23 mouse cellular contexts compared by ENCODE assay signal in genomic region chr1:185350611-185351010, GRCm38 (mm10). TPM values are rescaled to one million over a fixed set of nuclear protein-coding genes. Genes with fewer than 3 reads are reported as not detected.
DNase-seq lines count a peak whose midpoint lies in the region; ATAC-seq and TF ChIP-seq lines count a peak whose summit lies in the region.
"Had no signal": no experiment of that assay in that cellular context is flagged by ENCODE, and none has a peak within 500 bp of the region (broad histone marks: within the 10 kb centered on the region; RNA-seq: fewer than 3 reads in every experiment).

No protein-coding gene starts in this region.

- no peak overlapping the region for H3K4me3 ChIP-seq in heart, embryonic 10.5 days
- H3K4me3 ChIP-seq in heart, embryonic 11.5 days (ENCODE audit: low read depth, low read length): no peak overlapping the region
- H3K4me3 ChIP-seq in midbrain, embryonic 11.5 days (ENCODE audit: low read depth, low read length): no peak overlapping the region
- no peak overlapping the region for H3K4me3 ChIP-seq in midbrain, embryonic 16.5 days (ENCODE audit: low read depth, low read length)
- no peak overlapping the region for H3K4me3 ChIP-seq in bone marrow macrophage, adult 2 months (ENCODE audit: insufficient read depth, low read length)

- no peaks in the 10 kb centered on the region for H3K27me3 ChIP-seq in heart, embryonic 10.5 days (ENCODE audit: insufficient read depth, poor library complexity, severe bottlenecking)
- no peaks in the 10 kb centered on the region for H3K27me3 ChIP-seq in heart, embryonic 11.5 days (ENCODE audit: control insufficient read depth, insufficient read depth, low read length)
- H3K27me3 ChIP-seq in midbrain, embryonic 11.5 days (ENCODE audit: control insufficient read depth, insufficient read depth, low read length): no peaks in the 10 kb centered on the region
- H3K27me3 ChIP-seq in midbrain, embryonic 16.5 days (ENCODE audit: control insufficient read depth, insufficient read depth, low read depth, low read length): no peaks in the 10 kb centered on the region
- H3K27me3 ChIP-seq: CH12.LX, Patski had no signal

- no peaks in the 10 kb centered on the region for H3K9me3 ChIP-seq in heart, embryonic 10.5 days
- no peaks in the 10 kb centered on the region for H3K9me3 ChIP-seq in heart, embryonic 11.5 days (replicated peaks; ENCODE audit: control insufficient read depth, low read length)
- H3K9me3 ChIP-seq in midbrain, embryonic 11.5 days (ENCODE audit: control insufficient read depth, low read length): no peaks in the 10 kb centered on the region
- no peaks in the 10 kb centered on the region for H3K9me3 ChIP-seq in midbrain, embryonic 16.5 days (replicated peaks; ENCODE audit: control insufficient read depth, low read length, poor library complexity, severe bottlenecking)
- H3K9me3 ChIP-seq: G1E had no signal

- peaks cover 88% of the 10 kb centered on the region for H3K36me3 ChIP-seq in heart, embryonic 10.5 days
- H3K36me3 ChIP-seq in heart, embryonic 11.5 days (ENCODE audit: control insufficient read depth, insufficient read depth, low read length): peaks cover 13% of the 10 kb centered on the region
- H3K36me3 ChIP-seq in midbrain, embryonic 11.5 days (ENCODE audit: control insufficient read depth, insufficient read depth, low read length): peaks cover 17% of the 10 kb centered on the region
- peaks cover 26% of the 10 kb centered on the region for H3K36me3 ChIP-seq in midbrain, embryonic 16.5 days (ENCODE audit: control insufficient read depth, insufficient read depth, low read length)

- TF ChIP-seq CTCF in bone marrow macrophage, adult 2 months (IDR thresholded peaks at IDR 0.05; ENCODE audit: low read depth, low read length): no peak

- WGBS in heart, embryonic 10.5 days: 88% methylated on average over 4 of the region's 4 CpGs
- 93% methylated on average over 4 of the region's 4 CpGs for WGBS in heart, embryonic 11.5 days (ENCODE audit: insufficient replicate concordance)
- 93% methylated on average over 4 of the region's 4 CpGs for WGBS in midbrain, embryonic 11.5 days
- WGBS in midbrain, embryonic 16.5 days: 92% methylated on average over 4 of the region's 4 CpGs

- no peak overlapping the region for H3K4me2 ChIP-seq in heart, embryonic 11.5 days
- no peak overlapping the region for H3K4me2 ChIP-seq in midbrain, embryonic 11.5 days
- H3K4me2 ChIP-seq in midbrain, embryonic 16.5 days (ENCODE audit: low read length): no peak overlapping the region

- peak; percentile 68 for DNase-seq in heart, adult 11 months
- DNase-seq in heart, postnatal 4 days: no peak
- peak; percentile 58 for DNase-seq in heart, embryonic 10.5 days (ENCODE audit: low spot score)
- peak; percentile 47 for DNase-seq in midbrain, embryonic 11.5 days (ENCODE audit: low spot score, missing footprints)
- no peak for DNase-seq in left cerebral cortex, postnatal 4 days
- DNase-seq: adrenal gland, adult 2 months; adrenal gland, adult 8-10 months; adrenal gland, postnatal 10 days; adrenal gland, postnatal 14 days; adrenal gland, postnatal 25 days; adrenal gland, postnatal 36 days; B cell, adult 2 months; cerebellum, adult 11 months; cerebellum, adult 11-12 months; cerebellum, adult 18-20 months had no signal

- no peaks in the 10 kb centered on the region for H3K4me1 ChIP-seq in heart, embryonic 10.5 days
- H3K4me1 ChIP-seq in heart, embryonic 11.5 days (ENCODE audit: control insufficient read depth, insufficient read depth, low read length): no peaks in the 10 kb centered on the region
- H3K4me1 ChIP-seq in midbrain, embryonic 11.5 days (ENCODE audit: control insufficient read depth, insufficient read depth, low read length): no peaks in the 10 kb centered on the region
- no peaks in the 10 kb centered on the region for H3K4me1 ChIP-seq in midbrain, embryonic 16.5 days (ENCODE audit: control insufficient read depth, insufficient read depth, low read length)
- H3K4me1 ChIP-seq in bone marrow macrophage, adult 2 months (ENCODE audit: control insufficient read depth, insufficient read depth, low read length): peaks cover 12% of the 10 kb centered on the region

- H3K9ac ChIP-seq in heart, embryonic 11.5 days (ENCODE audit: low read depth, low read length): no peak overlapping the region
- no peak overlapping the region for H3K9ac ChIP-seq in midbrain, embryonic 11.5 days (ENCODE audit: low read length)
- H3K9ac ChIP-seq in midbrain, embryonic 16.5 days (ENCODE audit: low read depth, low read length): no peak overlapping the region

- TF ChIP-seq POLR2A in bone marrow macrophage, adult 2 months (IDR thresholded peaks at IDR 0.05; ENCODE audit: borderline replicate concordance, low read depth, low read length): no peak

- ATAC-seq in heart, embryonic 11.5 days (replicated peaks; ENCODE audit: insufficient number of reproducible peaks, low FRiP score, low TSS enrichment): no peak
- no peak for ATAC-seq in midbrain, embryonic 11.5 days (ENCODE audit: low FRiP score)
- no peak for ATAC-seq in midbrain, embryonic 16.5 days
- ATAC-seq: activated CD4-positive, CD25-positive, alpha-beta regulatory T cell, adult 4 months; CD4-positive, CD25-positive, alpha-beta regulatory T cell, adult 4 months; Patski had no signal

- intact Hi-C loops in left cerebral cortex, postnatal 4 days (cut with DNase I): no loop called here

- H3K27ac ChIP-seq in heart, embryonic 10.5 days: no peak overlapping the region
- H3K27ac ChIP-seq in heart, embryonic 11.5 days (ENCODE audit: low read depth, low read length): no peak overlapping the region
- no peak overlapping the region for H3K27ac ChIP-seq in midbrain, embryonic 11.5 days (ENCODE audit: low read depth, low read length)
- H3K27ac ChIP-seq in midbrain, embryonic 16.5 days (ENCODE audit: low read length): no peak overlapping the region
- H3K27ac ChIP-seq in bone marrow macrophage, adult 2 months (ENCODE audit: insufficient read depth, low read depth, low read length): peak overlapping the region; percentile 43; the same call in 1 of the 2 replicates

RNA-seq across cellular contexts. Expression of gene Eprs, which starts 12.2 kb away (rescaled TPM):
- total RNA-seq in heart, postnatal 4 days (2021): 10 to 100 TPM; 82.0 to 88.0 TPM
- polyA plus RNA-seq in heart, embryonic 10.5 days (2016; fragmentation: Nextera tagmentation; extraction: Ambion mirVana): 135 and 151 TPM in 2 replicates
- polyA plus RNA-seq in heart, embryonic 11.5 days (2014; fragmentation: Nextera tagmentation; extraction: Ambion mirVana): 111 and 122 TPM in 2 replicates
- polyA plus RNA-seq in midbrain, embryonic 11.5 days (2014; fragmentation: Nextera tagmentation; extraction: Ambion mirVana): 140 TPM in 2 replicates
- polyA plus RNA-seq in midbrain, embryonic 16.5 days (2015; fragmentation: Nextera tagmentation; extraction: Ambion mirVana): 128 and 143 TPM in 2 replicates
- polyA plus RNA-seq in bone marrow macrophage, adult 2 months (2012; ENCODE audit: insufficient read depth, insufficient read length, missing spikeins): 31.6 and 32.1 TPM in 2 replicates
- 100 to 1,000 TPM; 110 to 111 TPM for total RNA-seq in left cerebral cortex, postnatal 4 days (2021)

RNA-seq across cellular contexts. Expression of gene Bpnt1, which starts 18.7 kb away (rescaled TPM):
- 10 to 100 TPM; 27.8 to 29.8 TPM for total RNA-seq in heart, postnatal 4 days (2021)
- 38.5 and 39.9 TPM in 2 replicates for polyA plus RNA-seq in heart, embryonic 10.5 days (2016; fragmentation: Nextera tagmentation; extraction: Ambion mirVana)
- polyA plus RNA-seq in heart, embryonic 11.5 days (2014; fragmentation: Nextera tagmentation; extraction: Ambion mirVana): 27.0 and 27.5 TPM in 2 replicates
- polyA plus RNA-seq in midbrain, embryonic 11.5 days (2014; fragmentation: Nextera tagmentation; extraction: Ambion mirVana): 22.5 and 26.3 TPM in 2 replicates
- 45.2 and 46.1 TPM in 2 replicates for polyA plus RNA-seq in midbrain, embryonic 16.5 days (2015; fragmentation: Nextera tagmentation; extraction: Ambion mirVana)
- 16.8 and 21.7 TPM in 2 replicates for polyA plus RNA-seq in bone marrow macrophage, adult 2 months (2012; ENCODE audit: insufficient read depth, insufficient read length, missing spikeins)
- 10 to 100 TPM; 51.3 to 53.3 TPM for total RNA-seq in left cerebral cortex, postnatal 4 days (2021)

RNA-seq across cellular contexts. Expression of gene Iars2, which starts 21.4 kb away (rescaled TPM):
- 10 to 100 TPM; 71.5 to 73.4 TPM for total RNA-seq in heart, postnatal 4 days (2021)
- polyA plus RNA-seq in heart, embryonic 10.5 days (2016; fragmentation: Nextera tagmentation; extraction: Ambion mirVana): 31.7 and 43.8 TPM in 2 replicates
- polyA plus RNA-seq in heart, embryonic 11.5 days (2014; fragmentation: Nextera tagmentation; extraction: Ambion mirVana): 34.9 and 44.0 TPM in 2 replicates
- 24.3 and 26.3 TPM in 2 replicates for polyA plus RNA-seq in midbrain, embryonic 11.5 days (2014; fragmentation: Nextera tagmentation; extraction: Ambion mirVana)
- 17.0 and 17.8 TPM in 2 replicates for polyA plus RNA-seq in midbrain, embryonic 16.5 days (2015; fragmentation: Nextera tagmentation; extraction: Ambion mirVana)
- 16.2 and 17.1 TPM in 2 replicates for polyA plus RNA-seq in bone marrow macrophage, adult 2 months (2012; ENCODE audit: insufficient read depth, insufficient read length, missing spikeins)
- total RNA-seq in left cerebral cortex, postnatal 4 days (2021): 10 to 100 TPM; 28.8 to 29.8 TPM

Comparison
In these comparisons a context has a peak if more than half of its experiments do, and no peak if none do; other contexts are left out.
1. DNase-seq: peak in heart, adult 11 months (single experiment), heart, embryonic 10.5 days (single experiment) and midbrain, embryonic 11.5 days (single experiment); none in heart, postnatal 4 days (single experiment) and left cerebral cortex, postnatal 4 days (single experiment).